Mouse (Mus musculus): Measurements from ENCODE around the gene Eddm3b. TPM values are rescaled to one million over a fixed set of nuclear protein-coding genes. Genes with fewer than 3 reads are reported as not detected.
"Not testable (repeated sequence)": the region's sequence is repeated elsewhere in the genome, so short reads cannot be mapped to it uniquely, and the experiment has no call there.

Gene Eddm3b
- polyA plus RNA-seq, 1 experiment from 2014 or later = not detected

DNA sequence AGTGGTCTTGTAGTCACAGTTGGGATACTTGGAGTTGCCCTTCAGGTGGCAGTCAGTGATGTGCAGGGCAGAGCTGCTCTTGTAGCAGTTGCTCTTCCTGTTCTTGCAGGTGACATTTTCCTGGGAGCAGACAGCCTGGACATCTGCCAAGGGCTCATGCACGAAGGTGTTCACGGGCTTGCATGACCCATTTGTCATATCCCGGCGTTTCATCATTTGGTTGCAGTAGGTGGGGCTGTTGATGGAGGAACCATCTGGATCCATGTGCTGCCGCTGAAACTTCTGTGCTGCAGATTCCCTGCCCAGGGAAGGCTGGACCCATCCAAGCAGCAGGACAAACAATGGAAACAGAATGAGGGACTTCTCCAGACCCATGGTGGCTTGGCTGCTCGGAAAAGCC is 31.3 kb downstream of the Eddm3b start:
- Histone ChIP-seq H3K36me3 (no peaks in the 10 kb centered on the region), H3K27me3 (no peaks in the 10 kb centered on the region), H3K4me3 (replicated peaks) (no peak overlapping the region), H3K27ac (replicated peaks) (no peak overlapping the region), H3K4me2 (replicated peaks) (no peak overlapping the region), H3K9me3 (replicated peaks) (no peaks in the 10 kb centered on the region), H3K4me1 (no peaks in the 10 kb centered on the region), H3K9ac (no peak overlapping the region)
- ATAC-seq (ENCODE audit: insufficient number of reproducible peaks, low FRiP score, low TSS enrichment, low read depth) = no peak
- 71% methylated on average over 6 of the region's 6 CpGs for WGBS

DNA sequence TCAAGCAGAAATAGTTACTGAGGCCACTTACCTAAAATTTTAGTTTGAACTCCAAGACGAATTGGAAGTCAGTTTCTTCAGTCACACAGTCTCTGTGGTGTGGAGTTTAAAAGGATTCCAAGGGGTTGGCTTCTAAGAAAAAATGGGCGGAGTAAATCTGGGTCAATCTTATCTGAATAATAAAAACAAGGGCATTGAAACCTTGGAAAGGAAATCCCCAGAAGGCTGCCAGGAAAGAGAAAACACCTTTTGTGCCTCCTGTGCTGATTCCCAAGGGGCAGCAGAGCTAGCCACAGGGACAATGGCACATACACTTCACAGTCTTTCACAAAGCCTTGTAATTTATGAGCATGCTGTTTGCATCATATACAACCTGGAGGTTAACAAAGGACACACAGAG is 32.5 kb downstream of the Eddm3b start, which contains the start of gene Rnase1:
TSS of gene Rnase1 (minus strand) at position 101 of the 400 bp plus-strand sequence.
- Histone ChIP-seq H3K4me3 (replicated peaks) (no peak within 1 kb of the TSS), H3K4me2 (replicated peaks) (no peak within 1 kb of the TSS), H3K27me3 (no peaks in the 10 kb centered on the region), H3K36me3 (no peaks in the 10 kb centered on the region), H3K27ac (replicated peaks) (no peak within 1 kb of the TSS), H3K4me1 (no peaks in the 10 kb centered on the region), H3K9me3 (replicated peaks) (no peaks in the 10 kb centered on the region), H3K9ac (no peak within 1 kb of the TSS)
- ATAC-seq (ENCODE audit: insufficient number of reproducible peaks, low FRiP score, low TSS enrichment, low read depth) = no peak
- WGBS = 57% methylated on average over 2 of the region's 2 CpGs

DNA sequence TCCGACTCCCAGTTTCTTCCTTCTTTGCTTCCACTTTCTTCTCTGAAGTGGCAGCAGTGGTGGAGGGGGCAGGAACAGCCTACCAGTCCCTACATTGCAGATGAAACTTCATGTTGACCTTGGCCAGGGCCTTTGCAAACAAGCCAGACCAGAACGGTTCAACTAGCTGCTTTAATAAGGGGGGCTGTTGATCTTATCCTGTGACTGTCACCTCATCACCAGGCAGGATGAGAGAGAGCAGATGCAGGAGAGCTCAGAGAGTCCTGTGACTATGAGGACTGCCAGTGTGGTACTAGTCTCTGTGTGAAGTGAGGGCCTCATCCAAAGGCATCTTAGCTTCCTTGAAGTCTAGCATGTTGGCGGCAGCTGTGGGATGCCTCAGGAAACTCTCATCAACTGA is 33.8 kb downstream of the Eddm3b start:
- Histone ChIP-seq H3K27ac (replicated peaks) (no peak overlapping the region; the same call in 1 of the 2 replicates), H3K27me3 (no peaks in the 10 kb centered on the region), H3K4me1 (no peaks in the 10 kb centered on the region), H3K36me3 (no peaks in the 10 kb centered on the region), H3K9me3 (replicated peaks) (no peaks in the 10 kb centered on the region), H3K4me2 (replicated peaks) (no peak overlapping the region), H3K9ac (no peak overlapping the region), H3K4me3 (replicated peaks) (no peak overlapping the region)
- WGBS = 68% methylated on average over 3 of the region's 3 CpGs
- no peak for ATAC-seq (ENCODE audit: insufficient number of reproducible peaks, low FRiP score, low TSS enrichment, low read depth)

DNA sequence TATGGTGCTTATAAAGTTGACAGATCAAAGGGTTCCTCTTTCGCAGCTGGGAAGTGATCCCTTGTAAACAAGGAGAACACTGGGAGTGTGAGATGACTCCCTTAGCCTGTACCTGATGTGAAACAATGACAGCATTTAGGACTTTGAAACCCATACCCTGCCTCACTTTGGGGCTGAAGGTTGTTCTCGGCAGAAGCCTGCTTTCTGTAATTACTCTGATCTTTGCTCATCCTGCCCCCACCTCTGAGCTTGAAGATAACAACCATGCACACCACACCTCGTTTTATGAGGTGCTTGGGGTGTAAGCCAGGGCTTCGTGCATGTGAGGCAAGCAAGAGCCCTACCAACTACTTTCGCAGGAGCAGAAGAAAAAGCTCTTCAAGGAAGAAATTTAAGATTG is 34.9 kb downstream of the Eddm3b start:
- H3K4me2 ChIP-seq (replicated peaks) = no peak overlapping the region
- H3K9ac ChIP-seq = no peak overlapping the region
- H3K27me3 ChIP-seq = no peaks in the 10 kb centered on the region

DNA sequence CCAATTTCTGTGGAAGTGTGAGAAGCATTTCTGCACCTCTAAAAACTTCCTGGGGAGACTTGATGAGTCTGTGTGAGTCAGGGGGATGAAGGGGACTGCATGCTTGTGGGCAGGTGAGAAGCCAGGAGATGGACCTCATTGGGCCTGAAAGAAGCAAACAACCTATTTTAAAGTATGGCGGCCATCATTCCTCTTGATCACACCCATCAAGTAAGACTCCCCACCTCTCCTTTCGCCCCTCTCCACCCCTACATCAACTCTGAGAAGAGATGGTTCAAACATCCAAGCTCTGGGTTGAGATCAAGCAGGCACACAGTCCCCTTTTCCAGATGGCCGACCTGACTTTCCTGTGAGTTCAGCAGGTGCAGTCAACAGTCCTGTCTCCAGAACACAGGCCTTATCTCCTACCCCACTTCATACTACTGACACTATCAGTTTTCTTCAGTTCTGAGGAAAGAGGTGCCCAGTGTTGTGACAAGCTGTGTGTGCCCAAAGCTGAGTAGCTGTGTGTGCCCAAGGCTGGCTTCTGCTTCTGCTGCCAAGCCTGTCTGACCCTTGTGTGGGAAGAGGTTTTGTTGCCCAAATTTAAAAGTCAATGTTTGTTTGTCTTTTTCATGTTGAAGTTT is 36.1 kb downstream of the Eddm3b start:
- no peak for ATAC-seq (ENCODE audit: insufficient number of reproducible peaks, low FRiP score, low TSS enrichment, low read depth)
- Histone ChIP-seq H3K4me3 (replicated peaks) (no peak overlapping the region), H3K27me3 (no peaks in the 10 kb centered on the region), H3K4me1 (no peaks in the 10 kb centered on the region), H3K9me3 (replicated peaks) (no peaks in the 10 kb centered on the region), H3K27ac (replicated peaks) (no peak overlapping the region), H3K36me3 (no peaks in the 10 kb centered on the region), H3K4me2 (replicated peaks) (no peak overlapping the region), H3K9ac (no peak overlapping the region)
- WGBS = 82% methylated on average over 3 of the region's 3 CpGs

More for the DNA sequence above, 34.9 kb downstream of the Eddm3b start:
- ATAC-seq (ENCODE audit: insufficient number of reproducible peaks, low FRiP score, low TSS enrichment, low read depth) = no peak
- Histone ChIP-seq H3K4me3 (replicated peaks) (no peak overlapping the region), H3K36me3 (no peaks in the 10 kb centered on the region), H3K4me1 (no peaks in the 10 kb centered on the region), H3K9me3 (replicated peaks) (no peaks in the 10 kb centered on the region), H3K27ac (replicated peaks) (no peak overlapping the region)
- WGBS = 48% methylated on average over 5 of the region's 5 CpGs

DNA sequence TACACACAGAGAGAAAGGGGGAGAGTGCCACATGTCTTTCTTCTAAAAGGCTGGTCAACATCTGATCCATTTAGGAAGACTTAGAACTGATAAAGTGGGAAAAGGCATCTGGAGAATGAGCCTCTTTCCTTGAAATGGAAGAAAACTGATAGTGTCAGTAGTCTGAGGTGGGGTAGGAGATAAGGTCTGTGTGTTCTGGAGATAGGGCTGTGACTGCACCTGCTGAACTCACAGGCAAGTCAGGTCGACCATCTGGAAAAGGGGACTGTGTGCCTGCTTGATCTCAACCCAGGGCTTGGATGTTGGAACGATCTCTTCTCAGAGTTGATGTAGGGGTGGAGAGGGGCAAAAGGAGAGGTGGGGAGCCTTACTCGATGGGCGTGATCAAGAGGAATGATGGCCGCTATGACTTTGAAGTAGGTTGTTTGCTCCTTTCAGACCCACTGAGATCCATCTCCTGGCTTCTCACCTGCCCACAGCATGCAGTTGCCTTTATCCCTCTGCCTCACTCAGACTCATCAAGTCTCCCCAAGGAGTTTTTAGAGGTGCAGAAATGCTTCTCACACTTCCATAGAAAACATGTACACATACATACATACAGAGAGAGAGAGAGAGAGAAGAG is 38.1 kb downstream of the Eddm3b start:
- no peak for ATAC-seq (ENCODE audit: insufficient number of reproducible peaks, low FRiP score, low TSS enrichment, low read depth)
- no peaks in the 10 kb centered on the region for H3K4me1 ChIP-seq
- no peak overlapping the region for H3K4me3 ChIP-seq (replicated peaks)
- no peak overlapping the region for H3K4me2 ChIP-seq (replicated peaks)
- H3K36me3 ChIP-seq = no peaks in the 10 kb centered on the region
- WGBS = 88% methylated on average over 5 of the region's 5 CpGs
- no peaks in the 10 kb centered on the region for H3K9me3 ChIP-seq (replicated peaks)
- no peaks in the 10 kb centered on the region for H3K27me3 ChIP-seq
- no peak overlapping the region for H3K9ac ChIP-seq
- no peak overlapping the region for H3K27ac ChIP-seq (replicated peaks)

DNA sequence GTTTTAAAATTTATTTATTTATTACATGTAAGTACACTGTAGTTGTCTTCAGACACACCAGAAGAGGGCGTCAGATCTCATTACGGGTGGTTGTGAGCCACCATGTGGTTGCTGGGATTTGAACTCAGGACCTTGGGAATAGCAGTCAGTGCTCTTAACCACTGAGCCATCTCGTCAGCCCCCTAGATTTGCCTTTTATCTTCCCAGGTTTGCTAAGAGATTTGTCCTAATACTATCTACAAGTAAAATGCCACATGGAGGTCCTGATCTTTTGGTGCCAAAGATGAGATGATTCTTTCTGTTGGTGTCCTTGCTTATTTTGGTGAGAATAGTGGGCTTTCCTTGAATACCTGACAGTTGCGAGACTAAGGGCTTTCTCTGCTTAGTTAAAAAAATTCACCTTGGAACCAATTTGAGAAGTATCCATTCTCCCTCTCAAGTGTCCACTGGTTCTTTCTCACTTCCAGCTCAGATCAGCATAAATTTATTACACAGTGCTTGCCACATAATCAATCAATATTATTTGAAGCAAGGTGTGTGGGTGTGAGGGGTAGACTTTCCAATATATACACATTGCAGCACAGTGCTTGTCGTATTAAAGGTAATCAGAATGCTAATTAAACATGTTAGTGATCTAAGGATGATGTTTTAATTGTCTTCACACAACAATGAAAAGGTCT is 42.0 kb downstream of the Eddm3b start:
- Histone ChIP-seq H3K27me3 (no peaks in the 10 kb centered on the region), H3K27ac (replicated peaks) (no peak overlapping the region), H3K4me3 (replicated peaks) (no peak overlapping the region), H3K9ac (no peak overlapping the region), H3K36me3 (no peaks in the 10 kb centered on the region), H3K9me3 (replicated peaks) (no peaks in the 10 kb centered on the region), H3K4me1 (no peaks in the 10 kb centered on the region), H3K4me2 (replicated peaks) (no peak overlapping the region)
- WGBS = 88% methylated on average over 5 of the region's 5 CpGs
- no peak for ATAC-seq (ENCODE audit: insufficient number of reproducible peaks, low FRiP score, low TSS enrichment, low read depth)

DNA sequence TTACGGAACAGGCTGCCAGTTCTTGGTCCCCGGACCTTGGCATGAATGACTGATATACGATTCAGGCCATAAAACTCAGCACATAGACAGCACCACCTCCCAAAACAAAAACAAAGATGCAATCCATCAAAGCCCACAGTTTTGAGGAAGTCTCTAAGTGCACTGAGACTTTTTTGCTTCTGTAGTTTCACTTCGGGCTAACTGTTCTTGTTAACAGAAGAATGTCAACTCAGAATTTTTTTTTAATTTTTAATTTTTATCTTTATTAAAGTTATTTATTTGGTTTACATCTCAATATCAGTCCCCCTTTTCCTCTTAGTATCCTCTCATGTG is 42.5 kb downstream of the Eddm3b start:
- no peaks in the 10 kb centered on the region for H3K9me3 ChIP-seq (replicated peaks)
- no peak overlapping the region for H3K4me2 ChIP-seq (replicated peaks)
- H3K36me3 ChIP-seq = no peaks in the 10 kb centered on the region
- no peak overlapping the region for H3K9ac ChIP-seq
- H3K27me3 ChIP-seq = no peaks in the 10 kb centered on the region
- no peak for ATAC-seq (ENCODE audit: insufficient number of reproducible peaks, low FRiP score, low TSS enrichment, low read depth)
- no peak overlapping the region for H3K4me3 ChIP-seq (replicated peaks)
- no peak overlapping the region for H3K27ac ChIP-seq (replicated peaks)
- WGBS = 83% methylated on average over 4 of the region's 4 CpGs
- H3K4me1 ChIP-seq = no peaks in the 10 kb centered on the region

DNA sequence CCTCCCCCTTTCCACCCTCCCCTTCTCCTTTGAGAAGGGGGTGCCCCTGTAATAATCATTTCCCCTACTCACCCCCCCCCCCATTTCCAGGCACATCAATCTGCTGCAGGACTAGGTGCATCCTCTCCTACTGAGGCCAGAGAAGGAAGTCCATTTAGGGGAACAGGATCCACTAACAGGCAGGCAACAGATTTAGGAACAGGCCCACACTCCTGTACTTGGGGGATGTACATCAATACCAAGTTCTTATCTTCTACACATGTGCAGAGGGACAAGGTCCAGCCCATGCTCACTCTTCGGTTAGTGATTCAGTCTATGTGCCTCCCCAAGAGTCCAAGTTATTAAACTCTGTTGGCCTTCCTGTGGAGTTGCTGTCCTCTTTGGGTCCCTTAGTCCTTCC is 42.8 kb downstream of the Eddm3b start:
- Histone ChIP-seq H3K9me3 (replicated peaks) (no peaks in the 10 kb centered on the region), H3K27me3 (no peaks in the 10 kb centered on the region), H3K4me2 (replicated peaks) (no peak overlapping the region), H3K27ac (replicated peaks) (no peak overlapping the region), H3K4me1 (no peaks in the 10 kb centered on the region), H3K4me3 (replicated peaks) (no peak overlapping the region), H3K9ac (no peak overlapping the region), H3K36me3 (no peaks in the 10 kb centered on the region)
- ATAC-seq (ENCODE audit: insufficient number of reproducible peaks, low FRiP score, low TSS enrichment, low read depth) = no peak
- 92% methylated on average over 1 of the region's 1 CpGs for WGBS

DNA sequence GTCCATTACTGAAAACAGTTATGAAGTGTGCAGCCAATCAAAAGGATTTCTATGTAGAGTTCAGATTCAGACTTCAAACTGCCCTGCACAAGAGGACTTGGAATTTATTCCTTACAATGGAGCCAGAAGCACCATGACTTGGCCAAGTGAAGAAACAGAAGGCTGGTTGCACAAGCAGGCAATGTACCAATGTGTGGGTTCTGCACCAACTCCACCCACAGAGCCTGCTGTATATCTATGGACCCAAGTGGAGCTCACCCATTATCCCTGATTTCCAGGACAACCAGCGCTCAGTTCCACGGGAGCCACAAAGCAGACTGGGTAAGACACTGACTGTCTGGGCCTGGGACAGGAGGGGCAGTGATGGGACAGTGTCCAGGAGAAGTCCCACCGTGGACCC is 47.8 kb downstream of the Eddm3b start, which contains the start of gene Rnase2b:
TSS of gene Rnase2b (plus strand) at position 285 of the 400 bp plus-strand sequence.
- H3K36me3 ChIP-seq; H3K4me3 ChIP-seq (replicated peaks); H3K4me1 ChIP-seq; H3K27ac ChIP-seq (replicated peaks); H3K9ac ChIP-seq; ATAC-seq (ENCODE audit: insufficient number of reproducible peaks, low FRiP score, low TSS enrichment, low read depth); H3K4me2 ChIP-seq (replicated peaks); H3K9me3 ChIP-seq (replicated peaks); H3K27me3 ChIP-seq: not testable (repeated sequence)
- 89% methylated on average over 3 of the region's 3 CpGs for WGBS

DNA sequence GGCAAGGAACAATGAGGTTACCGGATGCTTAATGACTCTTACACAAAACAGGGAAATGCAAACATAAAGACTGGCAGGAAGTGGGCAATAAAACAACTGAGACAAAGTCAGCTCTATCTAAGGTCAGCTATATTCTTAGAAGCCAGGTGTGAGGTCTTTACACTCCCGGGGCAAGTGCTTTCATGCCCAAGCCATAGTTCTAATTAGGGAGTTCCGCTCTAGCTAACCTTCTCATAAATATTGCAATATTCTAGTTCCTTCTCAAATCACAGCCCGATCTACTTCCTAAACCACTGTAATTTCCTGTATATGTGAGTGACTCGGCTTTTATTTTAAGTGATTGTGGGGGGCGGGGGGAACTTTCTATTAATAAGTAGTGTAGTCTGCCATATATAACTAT is 49.1 kb downstream of the Eddm3b start:
- 83% methylated on average over 6 of the region's 6 CpGs for WGBS
- not testable (repeated sequence) for H3K4me2 ChIP-seq (replicated peaks); ATAC-seq (ENCODE audit: insufficient number of reproducible peaks, low FRiP score, low TSS enrichment, low read depth)

More for the DNA sequence above, 49.1 kb downstream of the Eddm3b start:
- H3K9ac ChIP-seq; H3K9me3 ChIP-seq (replicated peaks); H3K4me1 ChIP-seq; H3K27me3 ChIP-seq; H3K36me3 ChIP-seq; H3K4me3 ChIP-seq (replicated peaks); H3K27ac ChIP-seq (replicated peaks): not testable (repeated sequence)

All from embryonic facial prominence, embryonic 15.5 days (tissue).